Mouse (Mus musculus) myocyte (in vitro differentiated cells): ENCODE measurements around the gene Lgals4. TPM values are rescaled to one million over a fixed set of nuclear protein-coding genes. Genes with fewer than 3 reads are reported as not detected.

Source experiments
- H3K27me3 ChIP-seq: one replicate; pipeline ENCODE4 v1.6.1; 2011; ENCODE audit not compliant: control insufficient read depth, insufficient read depth, insufficient read length
- H3K36me3 ChIP-seq: one replicate; pipeline ENCODE4 v1.6.1; 2011; ENCODE audit not compliant: control insufficient read depth, insufficient read depth
- H3K4me2 ChIP-seq: one replicate; pipeline ENCODE4 v1.6.1; 2011; ENCODE audit warnings: low read depth, control low read depth
- H3K4me3 ChIP-seq: one replicate; pipeline ENCODE4 v1.5.1; 2011; ENCODE audit warnings: mild to moderate bottlenecking, control low read depth, moderate library complexity
- H3K79me2 ChIP-seq: one replicate; pipeline ENCODE4 v1.6.1; 2011; ENCODE audit not compliant: control insufficient read depth, insufficient read depth
- H3ac ChIP-seq: one replicate; pipeline ENCODE4 v1.6.1; 2011; ENCODE audit not compliant: control insufficient read depth, insufficient read length
- CEBPB ChIP-seq: IDR thresholded peaks from 2 replicates; pipeline ENCODE4 v1.6.1; 2011; ENCODE audit warnings: mild to moderate bottlenecking, moderate library complexity; ENCODE audit not compliant: poor library complexity, insufficient read depth, severe bottlenecking
- E2F4 ChIP-seq: IDR thresholded peaks from one replicate; pipeline ENCODE4 v1.6.1; 2011; ENCODE audit warnings: mild to moderate bottlenecking, control low read depth, moderate library complexity; ENCODE audit not compliant: insufficient read depth
- MAX ChIP-seq: IDR thresholded peaks from one replicate; pipeline ENCODE4 v1.6.1; 2011; ENCODE audit warnings: low read depth, mild to moderate bottlenecking, control low read depth
- MYOD1 ChIP-seq, 3 experiments: IDR thresholded peaks; one replicate each; pipeline ENCODE4 v1.6.1; 2011; ENCODE audit warnings: control low read depth in 2 of 3, low read depth in 2 of 3, mild to moderate bottlenecking in 2 of 3, moderate library complexity in 1 of 3; ENCODE audit not compliant: insufficient read length in 2 of 3, control insufficient read depth in 1 of 3
- MYOG ChIP-seq, 3 experiments: IDR thresholded peaks; one replicate each; pipeline ENCODE4 v1.6.1; 2011; ENCODE audit warnings: control low read depth in 2 of 3, low read depth in 2 of 3, mild to moderate bottlenecking in 2 of 3; ENCODE audit not compliant: insufficient read length in 2 of 3, control insufficient read depth in 1 of 3, insufficient read depth in 1 of 3
- POLR2A ChIP-seq: IDR thresholded peaks from one replicate; pipeline ENCODE4 v1.6.1; 2011; ENCODE audit warnings: low read depth, mild to moderate bottlenecking, control low read depth, moderate library complexity; ENCODE audit not compliant: insufficient read length
- POLR2AphosphoS2 ChIP-seq: IDR thresholded peaks from one replicate; pipeline ENCODE4 v1.6.1; 2011; ENCODE audit warnings: low read depth, control low read depth; ENCODE audit not compliant: insufficient read length
- REST ChIP-seq: IDR thresholded peaks from one replicate; pipeline ENCODE4 v1.6.1; 2011; ENCODE audit warnings: mild to moderate bottlenecking, control low read depth, moderate library complexity; ENCODE audit not compliant: insufficient read depth, insufficient read length
- SRF ChIP-seq: IDR thresholded peaks from one replicate; pipeline ENCODE4 v1.6.1; 2011; ENCODE audit warnings: low read depth; ENCODE audit not compliant: control insufficient read depth, insufficient read length
- TCF12 ChIP-seq: IDR thresholded peaks from one replicate; pipeline ENCODE4 v1.6.1; 2011; ENCODE audit warnings: mild to moderate bottlenecking, control low read depth; ENCODE audit not compliant: poor library complexity, insufficient read depth, severe bottlenecking
- TCF3 ChIP-seq: IDR thresholded peaks from one replicate; pipeline ENCODE4 v1.6.1; 2011; ENCODE audit warnings: low read depth, control low read depth; ENCODE audit not compliant: insufficient read length
- USF1 ChIP-seq: IDR thresholded peaks from one replicate; pipeline ENCODE4 v1.6.1; 2011; ENCODE audit warnings: low read depth, mild to moderate bottlenecking, control low read depth, moderate library complexity
- polyA plus RNA-seq: library from polyadenylated mRNA; unstranded; fragments of >200 nt; fragmentation: generic; extraction: Trizol; gene quantifications from one replicate; pipeline ENCODE4 v1.2.1, GENCODE M21; 2012; ENCODE audit warnings: missing spikeins

Gene Lgals4
- polyA plus RNA-seq, 1 experiment = 3.0 TPM

DNA sequence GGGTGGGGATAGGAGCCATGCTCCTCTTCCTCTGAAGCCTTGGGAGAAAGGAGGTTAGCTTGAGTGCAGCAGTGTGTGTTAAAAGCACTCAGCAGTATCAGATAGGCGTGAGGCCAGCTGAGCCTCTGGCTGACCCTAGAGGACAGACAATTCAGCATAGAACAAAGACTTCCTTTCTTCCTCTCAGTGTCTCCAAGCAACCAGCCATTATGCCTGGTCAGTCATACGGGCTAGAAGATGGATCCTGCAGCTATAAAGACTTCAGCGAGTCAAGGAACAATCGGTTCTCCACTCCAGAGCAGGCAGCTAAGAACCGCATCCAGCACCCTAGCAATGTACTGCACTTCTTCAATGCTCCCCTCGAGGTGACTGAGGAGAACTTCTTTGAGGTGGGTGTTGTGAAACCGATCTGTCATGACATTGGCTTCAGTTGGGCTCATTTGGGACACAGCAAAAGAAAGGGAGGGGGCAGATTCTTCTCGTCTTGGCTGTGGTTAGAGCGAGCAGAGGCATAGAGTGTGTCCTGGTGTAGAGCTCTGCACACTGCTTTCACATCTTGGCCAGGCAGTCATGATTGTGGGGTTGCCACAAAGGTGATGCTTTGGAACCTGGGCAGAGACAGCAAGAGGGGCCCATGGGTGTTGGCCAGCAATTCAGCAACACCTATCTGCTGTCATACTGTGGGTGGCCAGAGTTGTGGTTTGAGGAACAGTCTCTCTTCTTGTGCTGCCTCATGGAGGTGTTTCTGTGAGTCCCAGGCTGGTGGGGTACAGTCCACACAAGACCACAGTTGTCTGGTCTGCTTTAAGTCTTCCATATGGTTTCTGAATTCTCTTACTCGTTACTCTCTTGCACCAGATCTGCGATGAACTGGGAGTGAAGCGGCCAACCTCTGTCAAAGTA, 13.0 kb upstream of the Lgals4 start:
- Histone ChIP-seq H3K4me3 (no peak overlapping the region), H3K4me2 (peak overlapping the region; percentile 51), H3ac (no peak overlapping the region), H3K79me2 (peaks cover 29% of the 10 kb centered on the region), H3K27me3 (no peaks in the 10 kb centered on the region), H3K36me3 (peaks cover 60% of the 10 kb centered on the region)
- TF ChIP-seq SRF (no peak), TCF12 (no peak), MYOD1 (IDR thresholded peaks at IDR 0.05; ENCODE audit: control insufficient read depth in 1 of 3, insufficient read length in 2 of 3, low read depth in 2 of 3) (no peak), POLR2AphosphoS2 (peak; percentile 2), CEBPB (0 out of 2 replicates have a peak, but pooled peaks have one; percentile 2), POLR2A (peak; percentile 5), E2F4 (no peak)

GRCm38 (mm10) chr7:28821261-28821831, 12.3 kb upstream of the Lgals4 start:
- no peaks in the 10 kb centered on the region for H3K27me3 ChIP-seq
- no peak overlapping the region for H3K4me3 ChIP-seq
- H3K79me2 ChIP-seq = peaks cover 21% of the 10 kb centered on the region
- H3K4me2 ChIP-seq = peak overlapping the region; percentile 51
- H3ac ChIP-seq = no peak overlapping the region
- H3K36me3 ChIP-seq = peaks cover 53% of the 10 kb centered on the region
- TF ChIP-seq TCF12 = no peak
- peak in 1 of 3 experiments; percentile 75 for TF ChIP-seq MYOG (IDR thresholded peaks at IDR 0.05; ENCODE audit: control insufficient read depth in 1 of 3, insufficient read depth in 1 of 3, insufficient read length in 2 of 3, low read depth in 2 of 3)
- TF ChIP-seq CEBPB = no peak
- no peak for TF ChIP-seq USF1
- TF ChIP-seq SRF = no peak
- peak; percentile 44 for TF ChIP-seq POLR2AphosphoS2
- TF ChIP-seq POLR2A = peak; percentile 22
- TF ChIP-seq MYOD1 (IDR thresholded peaks at IDR 0.05; ENCODE audit: control insufficient read depth in 1 of 3, insufficient read length in 2 of 3, low read depth in 2 of 3) = peak in 2 of 3 experiments; percentile 52 to 75

DNA sequence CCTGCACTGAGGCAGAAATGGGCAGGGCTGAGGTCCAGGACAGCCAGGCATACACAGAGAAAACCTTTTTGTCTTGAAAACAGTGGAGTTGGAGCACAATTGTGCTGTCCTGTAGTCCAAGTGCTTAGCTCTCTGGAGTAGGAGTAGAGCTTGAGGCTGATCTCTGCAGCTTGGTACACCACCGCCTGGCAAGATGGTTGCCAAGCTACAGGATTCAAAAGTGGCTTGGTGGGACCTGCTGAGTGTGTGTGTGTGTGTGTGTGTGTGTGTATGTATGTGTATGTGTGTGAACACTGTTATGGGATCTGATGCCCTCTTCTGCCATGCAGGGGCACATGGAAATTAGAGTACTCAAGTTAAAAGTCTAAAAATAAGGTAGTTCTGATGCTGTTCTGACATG, 11.1 kb upstream of the Lgals4 start:
- H3K4me2 ChIP-seq = no peak overlapping the region
- H3K4me3 ChIP-seq = no peak overlapping the region
- H3K36me3 ChIP-seq = peaks cover 41% of the 10 kb centered on the region
- TF ChIP-seq CEBPB (no peak), POLR2A (peak; percentile 14)
- no peak overlapping the region for H3ac ChIP-seq
- peaks cover 9% of the 10 kb centered on the region for H3K79me2 ChIP-seq
- H3K27me3 ChIP-seq = no peaks in the 10 kb centered on the region

DNA sequence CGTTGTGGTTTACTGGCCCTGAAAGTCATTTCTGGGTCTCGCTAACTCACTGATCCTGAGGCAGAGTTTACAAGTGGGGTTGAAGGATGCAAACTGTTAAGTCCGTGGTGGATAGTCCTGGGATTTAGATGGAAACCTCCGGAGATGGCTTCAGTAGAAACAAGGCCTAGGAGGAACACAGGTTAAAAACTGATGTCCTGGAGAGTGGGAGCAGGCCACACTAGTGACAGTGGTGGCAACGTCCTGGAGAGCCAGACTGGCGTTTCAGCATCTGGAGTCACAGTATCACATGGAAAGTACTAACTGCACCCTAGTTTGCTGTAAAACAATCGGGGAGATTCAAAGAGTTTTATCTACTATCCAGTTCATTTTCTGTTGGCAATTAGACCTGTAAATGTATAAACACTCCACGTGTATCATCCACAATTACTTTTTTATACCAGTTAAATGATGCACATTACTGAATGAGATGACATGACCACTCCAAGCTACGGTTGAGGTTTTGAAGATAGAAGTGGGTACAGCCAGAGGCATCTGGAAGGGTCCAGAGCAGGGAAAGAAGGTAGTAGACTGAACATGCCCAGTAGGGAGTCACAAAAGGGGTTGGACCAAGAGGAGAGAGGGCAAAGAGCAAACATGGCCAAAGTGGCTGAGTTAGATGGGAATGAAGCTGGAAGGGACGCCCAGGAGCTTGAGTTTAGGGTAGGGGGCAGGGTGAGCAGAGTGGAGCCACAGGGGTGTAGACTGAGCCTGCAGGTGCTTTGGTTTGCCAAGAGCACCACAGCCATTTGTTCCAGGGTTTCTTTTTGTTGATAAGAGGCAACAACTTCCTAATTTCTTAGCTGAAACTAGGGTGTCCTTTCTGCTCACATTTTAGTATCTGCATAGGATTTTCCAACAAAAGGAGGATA, 10.4 kb upstream of the Lgals4 start:
- H3K4me2 ChIP-seq = no peak overlapping the region
- no peak overlapping the region for H3ac ChIP-seq
- no peaks in the 10 kb centered on the region for H3K27me3 ChIP-seq
- H3K36me3 ChIP-seq = peaks cover 34% of the 10 kb centered on the region
- H3K4me3 ChIP-seq = no peak overlapping the region
- H3K79me2 ChIP-seq = peaks cover 4% of the 10 kb centered on the region
- TF ChIP-seq MYOG (IDR thresholded peaks at IDR 0.05; ENCODE audit: control insufficient read depth in 1 of 3, insufficient read depth in 1 of 3, insufficient read length in 2 of 3, low read depth in 2 of 3) (no peak), TCF3 (no peak), SRF (no peak), REST (no peak), POLR2AphosphoS2 (peak; percentile 88), USF1 (no peak), POLR2A (peak; percentile 22), MYOD1 (IDR thresholded peaks at IDR 0.05; ENCODE audit: control insufficient read depth in 1 of 3, insufficient read length in 2 of 3, low read depth in 2 of 3) (no peak), CEBPB (no peak), MAX (no peak), TCF12 (no peak), E2F4 (no peak)
